Mouse (Mus musculus): ENCODE results near the gene Tmbim1. TPM values are rescaled to one million over a fixed set of nuclear protein-coding genes. Genes with fewer than 3 reads are reported as not detected.

Tmbim1 gene
- polyA plus RNA-seq, 1 experiment from 2014 or later, result 42.0 TPM

DNA sequence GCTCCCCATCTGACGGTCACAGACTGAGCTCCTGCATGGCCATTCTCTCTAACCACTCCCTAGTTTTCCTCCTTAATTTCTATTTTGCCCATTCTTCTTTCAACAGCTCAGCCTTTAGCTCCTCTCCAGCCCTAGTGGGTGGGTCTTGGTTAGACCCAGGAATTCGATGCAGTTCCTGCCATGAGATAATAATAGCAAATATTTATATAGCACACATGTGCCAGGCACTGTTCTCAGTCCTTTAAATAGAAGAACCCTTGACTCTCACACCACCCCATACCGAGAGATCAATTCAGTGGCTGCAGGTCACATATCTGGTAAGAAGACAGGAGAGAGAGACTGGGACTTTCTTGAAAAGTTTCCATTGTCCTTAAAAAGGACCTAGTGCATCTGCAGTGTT lies 16.0 kb upstream of the Tmbim1 start:
- peak overlapping the region; percentile 15; the same call in 1 of the 2 replicates for H3K4me2 ChIP-seq
- no peak for ATAC-seq (ENCODE audit: extremely low read depth, insufficient number of reproducible peaks, low FRiP score, low TSS enrichment)
- 36% methylated on average over 3 of the region's 3 CpGs for WGBS

DNA sequence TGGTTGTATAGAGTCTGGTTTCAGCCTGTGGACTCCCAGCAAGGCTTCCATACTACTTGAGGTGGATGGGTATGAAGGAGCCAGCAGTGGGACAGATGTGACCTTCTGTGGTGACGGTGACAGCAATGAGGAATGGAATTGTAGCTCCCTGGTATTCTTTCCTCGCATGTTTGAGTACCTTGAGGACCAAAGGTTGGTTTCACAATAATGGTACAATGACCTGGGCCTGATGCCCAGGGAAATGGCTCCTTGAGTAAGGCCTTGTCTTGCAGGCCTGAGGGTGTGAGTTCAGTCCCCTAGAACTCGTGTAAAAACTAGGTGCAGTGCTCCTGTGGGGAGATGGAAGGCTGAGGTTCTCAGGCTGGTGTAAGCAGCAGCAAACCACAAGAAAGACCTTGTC lies 13.3 kb upstream of the Tmbim1 start:
- ATAC-seq (ENCODE audit: extremely low read depth, insufficient number of reproducible peaks, low FRiP score, low TSS enrichment), result no peak
- WGBS, result 89% methylated on average over 3 of the region's 3 CpGs
- Histone ChIP-seq H3K9ac (no peak overlapping the region), H3K36me3 (no peaks in the 10 kb centered on the region), H3K9me3 (no peaks in the 10 kb centered on the region), H3K4me2 (no peak overlapping the region), H3K4me3 (no peak overlapping the region), H3K27me3 (replicated peaks) (no peaks in the 10 kb centered on the region), H3K4me1 (peaks cover 27% of the 10 kb centered on the region), H3K27ac (replicated peaks) (no peak overlapping the region)

More for the DNA sequence above, 16.0 kb upstream of the Tmbim1 start:
- Histone ChIP-seq H3K36me3 (no peaks in the 10 kb centered on the region), H3K4me3 (no peak overlapping the region), H3K27ac (replicated peaks) (peak overlapping the region; percentile 75), H3K9me3 (no peaks in the 10 kb centered on the region), H3K9ac (no peak overlapping the region), H3K27me3 (replicated peaks) (no peaks in the 10 kb centered on the region), H3K4me1 (peaks cover 25% of the 10 kb centered on the region)

DNA sequence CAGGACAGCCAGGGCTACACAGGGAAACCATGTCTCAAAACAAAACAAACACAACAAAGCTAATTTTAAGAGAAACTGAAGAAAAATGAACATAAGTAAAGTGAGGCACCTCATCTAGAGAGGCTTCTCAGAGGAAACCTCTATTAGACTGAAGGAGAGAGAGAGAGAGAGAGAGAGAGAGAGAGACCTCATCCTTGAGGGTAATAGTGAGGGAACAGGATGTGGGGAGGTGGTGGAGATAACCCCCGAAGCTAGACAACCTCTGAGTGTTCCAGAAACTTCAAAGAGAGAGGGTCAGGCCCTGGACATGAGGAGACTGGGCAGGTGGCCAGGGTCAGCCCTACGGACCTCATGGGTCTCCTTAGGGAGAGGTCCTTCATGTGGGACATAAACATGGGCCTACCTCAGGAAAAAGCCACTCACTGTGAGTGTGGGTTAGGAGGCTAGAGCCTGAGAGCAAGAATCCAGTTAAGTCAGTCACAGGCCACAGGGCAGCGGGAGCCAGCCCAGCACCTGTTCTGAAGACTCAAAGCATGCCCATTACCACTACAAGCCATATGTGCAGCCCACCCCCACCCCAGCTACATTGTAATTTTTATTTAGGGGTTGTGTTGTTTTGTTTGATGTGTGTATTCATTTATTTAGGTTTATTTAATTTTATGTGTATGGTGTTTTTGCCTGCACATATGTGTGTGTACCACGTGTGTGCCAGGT lies 10.8 kb upstream of the Tmbim1 start:
- no peaks in the 10 kb centered on the region for H3K27me3 ChIP-seq (replicated peaks)

DNA sequence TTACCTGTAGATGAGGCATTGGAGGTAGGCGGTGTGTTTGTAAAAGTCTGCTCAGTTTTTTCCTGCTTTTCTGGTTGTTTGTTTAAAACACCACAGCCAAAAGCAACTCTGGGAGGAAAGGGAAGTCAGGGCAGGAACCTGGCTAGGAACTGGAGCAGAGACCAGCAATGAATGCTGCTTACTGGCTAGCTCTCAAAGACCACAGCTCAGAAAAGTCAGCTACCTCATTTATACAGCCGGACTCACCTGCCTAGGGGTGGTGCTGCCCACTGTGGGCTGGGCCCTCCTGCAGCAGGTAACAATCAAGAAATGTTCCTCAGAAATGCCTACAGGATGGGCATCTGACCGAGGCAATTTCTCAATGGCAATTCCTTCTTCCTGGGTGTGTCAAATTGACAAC lies 9.4 kb upstream of the Tmbim1 start:
- Histone ChIP-seq H3K4me2 (no peak overlapping the region), H3K4me3 (no peak overlapping the region), H3K36me3 (no peaks in the 10 kb centered on the region), H3K27me3 (replicated peaks) (no peaks in the 10 kb centered on the region), H3K9me3 (no peaks in the 10 kb centered on the region), H3K4me1 (peaks cover 30% of the 10 kb centered on the region), H3K27ac (replicated peaks) (no peak overlapping the region), H3K9ac (no peak overlapping the region)
- ATAC-seq (ENCODE audit: extremely low read depth, insufficient number of reproducible peaks, low FRiP score, low TSS enrichment), result no peak
- WGBS, result 76% methylated on average over 3 of the region's 3 CpGs

More for the DNA sequence above, 10.8 kb upstream of the Tmbim1 start:
- Histone ChIP-seq H3K9me3 (no peaks in the 10 kb centered on the region), H3K9ac (no peak overlapping the region), H3K27ac (replicated peaks) (no peak overlapping the region), H3K4me1 (peaks cover 29% of the 10 kb centered on the region), H3K4me3 (no peak overlapping the region), H3K36me3 (no peaks in the 10 kb centered on the region), H3K4me2 (no peak overlapping the region)
- 74% methylated on average over 4 of the region's 4 CpGs for WGBS
- no peak for ATAC-seq (ENCODE audit: extremely low read depth, insufficient number of reproducible peaks, low FRiP score, low TSS enrichment)

DNA sequence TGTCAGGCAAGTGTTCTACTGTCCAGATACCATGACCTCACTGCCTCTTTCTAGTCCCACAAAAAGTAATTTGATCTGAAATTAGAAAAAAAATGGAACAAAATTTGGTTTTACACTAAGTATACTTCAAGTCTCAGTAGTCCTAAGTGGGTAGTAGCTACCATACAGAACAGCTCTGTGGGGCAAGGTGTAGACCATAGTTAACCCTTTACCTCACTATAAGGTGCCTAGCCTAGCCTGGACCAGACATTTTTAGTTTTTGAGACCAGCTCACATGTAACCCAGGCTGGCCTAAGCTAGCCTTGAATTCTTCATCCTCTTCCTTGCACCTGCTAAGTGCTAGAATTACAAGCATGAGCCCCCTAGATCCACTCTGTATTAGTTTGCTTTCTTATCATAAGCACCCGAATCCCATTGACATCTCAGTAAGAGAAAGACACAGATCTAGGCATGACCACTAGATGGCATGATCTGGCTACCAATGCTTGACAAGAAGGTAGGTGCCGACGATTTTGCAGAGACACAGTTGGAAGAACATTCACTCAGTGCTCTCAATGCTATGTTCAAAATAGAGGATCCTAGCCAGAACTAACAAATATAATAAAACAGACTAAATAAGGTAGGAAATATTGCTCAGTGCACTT lies 7.7 kb upstream of the Tmbim1 start:
- Histone ChIP-seq H3K9me3 (no peaks in the 10 kb centered on the region), H3K27me3 (replicated peaks) (no peaks in the 10 kb centered on the region), H3K4me1 (peaks cover 40% of the 10 kb centered on the region), H3K4me2 (no peak overlapping the region), H3K4me3 (no peak overlapping the region), H3K27ac (replicated peaks) (0 out of 2 replicates have a peak overlapping the region, but pooled peaks have one; percentile 17), H3K36me3 (no peaks in the 10 kb centered on the region), H3K9ac (0 out of 2 replicates have a peak overlapping the region, but pooled peaks have one; percentile 58)
- no peak for ATAC-seq (ENCODE audit: extremely low read depth, insufficient number of reproducible peaks, low FRiP score, low TSS enrichment)
- under 1% methylated on average over 3 of the region's 3 CpGs for WGBS

DNA sequence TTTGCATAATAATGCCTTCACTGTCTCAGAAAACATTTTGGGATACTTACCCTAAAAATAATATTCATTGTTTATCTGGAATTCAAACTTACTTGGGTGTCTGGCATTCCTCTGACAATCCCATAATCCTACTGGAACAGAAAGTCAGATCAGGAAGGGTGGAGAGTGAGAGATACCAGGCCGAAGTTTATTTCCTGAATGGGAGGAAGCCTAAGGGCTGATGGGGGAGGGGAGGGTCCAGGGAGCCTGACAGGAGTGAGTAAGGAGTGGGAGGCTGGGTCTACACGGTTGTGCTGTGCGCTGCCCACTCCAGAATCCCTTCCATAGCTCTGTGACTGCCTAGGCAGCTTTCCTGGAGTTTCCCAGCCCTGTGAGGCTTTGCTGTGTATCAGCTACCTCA lies 4.3 kb upstream of the Tmbim1 start:
- peaks cover 50% of the 10 kb centered on the region for H3K4me1 ChIP-seq
- H3K9me3 ChIP-seq, result no peaks in the 10 kb centered on the region
- 0 out of 2 replicates have a peak overlapping the region, but pooled peaks have one; percentile 14 for H3K4me2 ChIP-seq
- H3K9ac ChIP-seq, result peak overlapping the region; percentile 60
- 14% methylated on average over 3 of the region's 3 CpGs for WGBS
- peak overlapping the region; percentile 85 for H3K27ac ChIP-seq (replicated peaks)
- no peaks in the 10 kb centered on the region for H3K27me3 ChIP-seq (replicated peaks)
- H3K36me3 ChIP-seq, result no peaks in the 10 kb centered on the region
- H3K4me3 ChIP-seq, result no peak overlapping the region
- no peak; the same call in 1 of the 2 replicates for ATAC-seq (ENCODE audit: extremely low read depth, insufficient number of reproducible peaks, low FRiP score, low TSS enrichment)

DNA sequence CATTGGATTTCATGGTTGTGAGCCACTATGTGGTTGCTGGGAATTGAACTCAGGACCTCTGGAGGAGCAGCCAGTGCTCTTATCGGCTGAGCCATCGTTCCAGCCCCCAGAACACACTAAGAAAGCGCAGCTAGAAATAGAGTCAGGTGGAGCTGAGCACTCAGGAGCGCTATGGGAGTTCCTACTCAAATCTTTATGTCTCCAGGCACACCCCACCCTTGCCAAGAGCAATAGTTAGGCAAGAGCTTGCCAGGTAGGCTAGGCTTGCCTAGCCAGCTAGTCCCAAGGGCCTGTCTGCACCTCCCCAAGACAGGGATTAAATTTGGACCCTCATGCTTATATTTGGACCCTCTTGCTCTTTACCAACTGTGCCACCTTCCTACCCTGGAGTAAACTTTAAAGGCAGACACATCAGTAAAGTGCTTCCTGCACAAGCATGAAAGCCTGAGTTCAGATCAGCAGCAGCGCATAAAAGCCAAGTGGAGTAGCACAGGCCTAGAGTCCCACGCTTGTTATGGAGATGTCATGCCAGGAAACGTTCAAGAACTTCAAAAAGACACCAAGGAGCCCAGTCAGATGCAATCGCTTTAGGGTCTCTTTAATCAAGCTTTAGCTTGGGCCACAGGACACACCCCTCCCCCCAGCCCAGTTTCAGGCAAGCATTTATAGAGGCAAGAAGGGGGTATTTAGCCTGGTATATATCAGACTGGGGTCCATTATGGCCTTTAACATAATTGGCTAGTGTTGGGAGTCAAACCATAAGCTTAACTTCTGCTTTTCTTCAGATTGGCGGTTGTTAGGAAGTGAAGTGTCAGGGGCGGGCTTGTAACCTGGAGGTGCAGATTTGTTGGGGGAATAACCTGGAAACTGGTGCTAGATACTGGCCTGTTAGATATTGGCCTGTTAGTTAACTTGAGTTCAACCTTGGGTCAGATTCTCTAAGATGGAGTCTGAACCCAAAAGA lies 2.9 kb upstream of the Tmbim1 start:
- Histone ChIP-seq H3K4me3 (no peak overlapping the region), H3K9me3 (no peaks in the 10 kb centered on the region), H3K36me3 (no peaks in the 10 kb centered on the region), H3K4me2 (no peak overlapping the region), H3K27me3 (replicated peaks) (no peaks in the 10 kb centered on the region), H3K4me1 (peaks cover 51% of the 10 kb centered on the region), H3K27ac (replicated peaks) (no peak overlapping the region), H3K9ac (no peak overlapping the region)
- no peak for ATAC-seq (ENCODE audit: extremely low read depth, insufficient number of reproducible peaks, low FRiP score, low TSS enrichment)
- 73% methylated on average over 10 of the region's 10 CpGs for WGBS

DNA sequence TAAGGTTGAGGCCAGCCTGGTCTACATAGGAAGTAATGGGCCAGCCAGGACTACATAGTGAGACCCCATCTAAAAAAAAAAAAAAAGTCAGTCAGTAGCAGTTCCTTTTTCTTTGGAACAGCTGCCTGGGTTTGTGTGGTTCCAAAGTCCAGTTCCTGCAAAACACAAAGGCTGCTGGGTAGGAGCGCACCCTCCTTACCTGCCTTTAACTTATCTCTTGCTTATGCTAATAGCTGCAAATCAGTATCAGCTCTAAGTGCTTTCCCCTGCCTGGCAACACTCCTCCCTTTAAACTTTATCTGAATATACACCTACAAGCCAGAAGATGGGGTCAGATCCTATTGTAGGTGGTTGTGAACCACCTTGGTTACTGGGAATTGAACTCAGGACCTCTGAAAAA lies 1.7 kb upstream of the Tmbim1 start:
- 95% methylated on average over 1 of the region's 1 CpGs for WGBS
- H3K4me3 ChIP-seq, result no peak overlapping the region

DNA sequence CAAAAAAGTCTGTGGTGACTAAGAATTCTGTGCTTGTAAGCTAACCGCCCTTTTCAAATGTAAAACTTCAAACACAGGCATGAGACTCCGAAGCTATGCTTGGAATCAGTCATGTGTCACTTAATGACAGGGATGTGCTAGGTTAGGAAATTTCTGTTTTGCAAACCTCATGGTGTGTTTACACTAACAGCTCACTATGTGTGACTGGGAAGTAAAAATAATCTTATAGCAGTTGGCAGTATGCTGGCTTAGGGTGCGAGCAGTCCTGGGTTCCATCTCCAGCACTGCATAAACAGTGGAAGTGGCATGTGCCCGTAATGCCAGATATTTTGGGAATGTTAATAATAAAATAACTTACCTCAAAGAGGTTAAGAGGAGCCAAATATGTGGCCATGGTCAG lies 476 bp downstream of the Tmbim1 start:
- Histone ChIP-seq H3K4me2 (no peak overlapping the region), H3K27ac (replicated peaks) (0 out of 2 replicates have a peak overlapping the region, but pooled peaks have one; percentile 25), H3K4me3 (no peak overlapping the region), H3K9me3 (no peaks in the 10 kb centered on the region), H3K36me3 (no peaks in the 10 kb centered on the region), H3K27me3 (replicated peaks) (no peaks in the 10 kb centered on the region), H3K9ac (no peak overlapping the region), H3K4me1 (peaks cover 65% of the 10 kb centered on the region)
- WGBS, result 64% methylated on average over 4 of the region's 4 CpGs
- no peak for ATAC-seq (ENCODE audit: extremely low read depth, insufficient number of reproducible peaks, low FRiP score, low TSS enrichment)

More for the DNA sequence above, 1.7 kb upstream of the Tmbim1 start:
- H3K4me2 ChIP-seq, result no peak overlapping the region
- H3K27ac ChIP-seq (replicated peaks), result no peak overlapping the region
- H3K9me3 ChIP-seq, result no peaks in the 10 kb centered on the region
- H3K4me1 ChIP-seq, result peaks cover 51% of the 10 kb centered on the region
- H3K9ac ChIP-seq, result no peak overlapping the region
- no peaks in the 10 kb centered on the region for H3K27me3 ChIP-seq (replicated peaks)
- no peaks in the 10 kb centered on the region for H3K36me3 ChIP-seq
- ATAC-seq (ENCODE audit: extremely low read depth, insufficient number of reproducible peaks, low FRiP score, low TSS enrichment), result no peak

DNA sequence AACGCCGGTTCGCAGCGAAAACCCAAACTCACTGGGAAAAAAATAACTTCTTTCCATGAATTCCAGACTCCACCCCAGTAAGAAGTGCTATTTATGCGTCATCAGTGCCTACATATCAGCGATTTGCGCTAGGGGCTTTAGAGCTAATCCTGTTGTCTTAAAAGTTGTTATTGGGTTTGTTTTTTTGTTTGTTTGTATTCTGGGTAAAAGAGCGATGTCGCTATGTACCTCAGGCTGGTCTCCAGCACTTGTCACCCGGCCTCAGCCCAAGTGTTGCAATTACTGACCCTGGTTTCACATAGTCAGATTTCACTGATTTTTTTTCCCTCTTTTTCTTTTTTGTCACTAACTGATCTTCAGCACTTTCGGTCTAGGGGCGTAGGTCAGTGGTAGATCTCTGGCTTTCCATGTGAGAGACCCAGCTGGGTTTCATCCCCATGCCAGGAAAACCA lies 1.1 kb downstream of the Tmbim1 start:
- 7% methylated on average over 12 of the region's 12 CpGs for WGBS
- no peaks in the 10 kb centered on the region for H3K9me3 ChIP-seq
- ATAC-seq (ENCODE audit: extremely low read depth, insufficient number of reproducible peaks, low FRiP score, low TSS enrichment), result no peak
- peak overlapping the region; percentile 65 for H3K4me3 ChIP-seq
- no peaks in the 10 kb centered on the region for H3K36me3 ChIP-seq
- no peaks in the 10 kb centered on the region for H3K27me3 ChIP-seq (replicated peaks)
- H3K4me1 ChIP-seq, result peaks cover 65% of the 10 kb centered on the region
- peak overlapping the region; percentile 88 for H3K9ac ChIP-seq
- H3K27ac ChIP-seq (replicated peaks), result peak overlapping the region; percentile 88
- peak overlapping the region; percentile 73 for H3K4me2 ChIP-seq
